Mouse (Mus musculus) MEL (cell line): ENCODE results near the gene Prr5l.

Experiments used
- CTCF ChIP-seq, 3 experiments: IDR thresholded peaks in 2 of 3; conservative IDR thresholded peaks in 1 of 3; 2 replicates each; pipeline ENCODE4 v1.5.1; 2011 to 2012; ENCODE audit warnings: low read length in 3 of 3, low read depth in 2 of 3, mild to moderate bottlenecking in 2 of 3, improper control_type of control experiment in 1 of 3, inconsistent platforms in 1 of 3, mixed read lengths in 1 of 3, moderate library complexity in 1 of 3; ENCODE audit not compliant: control insufficient read depth in 1 of 3, insufficient read depth in 1 of 3, poor library complexity in 1 of 3, severe bottlenecking in 1 of 3
- TBP ChIP-seq: IDR thresholded peaks from 2 replicates; pipeline ENCODE4 v1.8.0; 2011; ENCODE audit warnings: low read depth, low read length, improper control_type of control experiment

DNA sequence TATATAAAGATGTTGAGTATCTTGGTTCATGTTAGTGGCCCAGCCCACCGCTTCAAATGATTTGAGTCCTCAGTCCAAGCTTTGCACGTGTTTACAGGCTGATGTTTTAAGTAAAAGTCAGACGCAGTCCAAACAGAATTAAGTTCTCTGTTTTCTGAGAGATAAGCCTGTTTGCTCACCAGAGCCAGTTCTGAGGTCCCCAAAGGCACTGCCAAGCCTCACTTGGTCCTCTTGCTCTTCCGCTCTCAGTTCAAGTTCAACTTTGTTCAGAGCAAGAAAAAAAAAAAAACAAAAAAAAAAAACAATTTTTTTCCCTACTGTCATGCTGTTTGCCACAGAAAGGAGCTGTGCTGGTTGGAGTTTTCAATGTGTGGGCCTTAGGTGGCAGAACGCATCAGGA is 51.0 kb downstream of the Prr5l start:
- TF ChIP-seq TBP: no peak
- TF ChIP-seq CTCF (IDR thresholded peaks at IDR 0.05 in 2 of 3, conservative IDR thresholded peaks at IDR 0.05 in 1 of 3; ENCODE audit: control insufficient read depth in 1 of 3, insufficient read depth in 1 of 3, low read depth in 2 of 3, low read length in 3 of 3, poor library complexity in 1 of 3, severe bottlenecking in 1 of 3): no peak
